Mouse (Mus musculus) embryonic facial prominence, embryonic 11.5 days (tissue): ENCODE results near the gene Fsd1. TPM values are rescaled to one million over a fixed set of nuclear protein-coding genes. Genes with fewer than 3 reads are reported as not detected.

ENCODE experiments used
- ATAC-seq: fragments of 200-750 bp; cut with Nextera tagmentation; replicated peaks from 2 replicates; pipeline ENCODE4 v1.8.0; 2017; ENCODE audit warnings: low read depth; ENCODE audit not compliant: insufficient number of reproducible peaks, low FRiP score, low TSS enrichment
- DNase-seq: peaks from one replicate; pipeline ENCODE4 v3.0.0-alpha.2; 2015; ENCODE audit warnings: low spot score
- H3K27ac ChIP-seq: fragments of 300-500 bp; sonication (generic); replicated peaks from 2 replicates; pipeline ENCODE4 v1.5.1; 2014; ENCODE audit warnings: mild to moderate bottlenecking, low read depth, low read length, control low read depth
- H3K27me3 ChIP-seq: fragments of 300-500 bp; sonication (generic); 2 replicates; pipeline ENCODE4 v1.6.1; 2014; ENCODE audit warnings: mild to moderate bottlenecking, low read length, moderate library complexity, mixed read lengths; ENCODE audit not compliant: control insufficient read depth, insufficient read depth
- H3K36me3 ChIP-seq: fragments of 300-500 bp; sonication (generic); replicated peaks from 2 replicates; pipeline ENCODE4 v1.6.1; 2014; ENCODE audit warnings: low read depth, mild to moderate bottlenecking, low read length, moderate library complexity, mixed read lengths; ENCODE audit not compliant: control insufficient read depth, insufficient read depth
- H3K4me1 ChIP-seq: fragments of 300-500 bp; sonication (generic); 2 replicates; pipeline ENCODE4 v1.6.1; 2014; ENCODE audit warnings: low read length, mixed read lengths; ENCODE audit not compliant: control insufficient read depth, insufficient read depth
- H3K4me2 ChIP-seq: fragments of 300-500 bp; sonication (generic); 2 replicates; pipeline ENCODE4 v1.6.1; 2014; ENCODE audit warnings: low read depth, mild to moderate bottlenecking, control low read depth, low read length, moderate library complexity
- H3K4me3 ChIP-seq: fragments of 300-500 bp; sonication (generic); 2 replicates; pipeline ENCODE4 v1.5.1; 2014; ENCODE audit warnings: low read depth, low read length, control low read depth
- H3K9ac ChIP-seq: fragments of 300-500 bp; sonication (generic); replicated peaks from 2 replicates; pipeline ENCODE4 v1.6.1; 2014; ENCODE audit warnings: mild to moderate bottlenecking, control low read depth, low read length
- H3K9me3 ChIP-seq: fragments of 300-500 bp; sonication (generic); replicated peaks from 2 replicates; pipeline ENCODE4 v1.6.1; 2016; ENCODE audit warnings: mild to moderate bottlenecking, low read length, inconsistent platforms, mixed read lengths; ENCODE audit not compliant: control insufficient read depth
- WGBS: fragments of 180-500 bp; shearing (Covaris S2); extraction: QIAGEN DNeasy Blood & Tissue Kit; methylation state at CpG from one replicate; pipeline ENCODE4 v1.1.7; 2014; 5-methylcytosine and 5-hydroxymethylcytosine counted together
- polyA plus RNA-seq: library from polyadenylated mRNA; unstranded; fragments of >200 nt; fragmentation: Nextera tagmentation; extraction: Ambion mirVana; gene quantifications from 2 replicates; pipeline ENCODE4 v1.2.1, GENCODE M21; 2014

Gene Fsd1
- polyA plus RNA-seq, 1 experiment from 2014 or later: 36.6 TPM

- ATAC-seq (no peak), DNase-seq (no peak)
- peaks cover 3% of the 10 kb centered on the region for H3K4me1 ChIP-seq
- 47% methylated on average over 10 of the region's 10 CpGs for WGBS
- H3K4me3 ChIP-seq: no peak overlapping the region
- H3K4me2 ChIP-seq: no peak overlapping the region
- no peaks in the 10 kb centered on the region for H3K9me3 ChIP-seq
- H3K27ac ChIP-seq: no peak overlapping the region
- H3K9ac ChIP-seq: no peak overlapping the region
- no peaks in the 10 kb centered on the region for H3K36me3 ChIP-seq
- no peaks in the 10 kb centered on the region for H3K27me3 ChIP-seq
Observed at GRCm38 (mm10) chr17:56006956-56007355, 20.6 kb downstream of the Fsd1 start.

GRCm38 (mm10) chr17:56007444-56008355, 21.4 kb downstream of the Fsd1 start:
- peak overlapping the region; percentile 19 for H3K9ac ChIP-seq
- H3K9me3 ChIP-seq: no peaks in the 10 kb centered on the region
- H3K4me2 ChIP-seq: peak overlapping the region; percentile 10
- DNase-seq (peak; percentile 44), ATAC-seq (no peak)
- no peaks in the 10 kb centered on the region for H3K27me3 ChIP-seq
- H3K4me1 ChIP-seq: peaks cover 3% of the 10 kb centered on the region
- peak overlapping the region; percentile 81 for H3K4me3 ChIP-seq
- H3K36me3 ChIP-seq: no peaks in the 10 kb centered on the region
- H3K27ac ChIP-seq: peak overlapping the region; percentile 14
- 30% methylated on average over 13 of the region's 14 CpGs for WGBS

- ATAC-seq: peak; percentile 90
- H3K27ac ChIP-seq: peak overlapping the region; percentile 81
- peak; percentile 99 for DNase-seq
- H3K36me3 ChIP-seq: peaks cover 4% of the 10 kb centered on the region; the same call in 1 of the 2 replicates
- peak overlapping the region; percentile 97 for H3K4me2 ChIP-seq
- peak overlapping the region; percentile 85 for H3K9ac ChIP-seq
- peaks cover 3% of the 10 kb centered on the region for H3K4me1 ChIP-seq
- H3K4me3 ChIP-seq: peak overlapping the region; percentile 81
- WGBS: under 1% methylated on average over 21 of the region's 21 CpGs
- H3K9me3 ChIP-seq: no peaks in the 10 kb centered on the region
- no peaks in the 10 kb centered on the region for H3K27me3 ChIP-seq
Observed at GRCm38 (mm10) chr17:56008356-56009087, 22.2 kb downstream of the Fsd1 start.

GRCm38 (mm10) chr17:56009088-56009961, 23.0 kb downstream of the Fsd1 start:
- peak overlapping the region; percentile 81 for H3K4me3 ChIP-seq
- H3K9ac ChIP-seq: peak overlapping the region; percentile 85
- H3K4me1 ChIP-seq: peaks cover 3% of the 10 kb centered on the region
- ATAC-seq (peak; percentile 89), DNase-seq (peak; percentile 94)
- peak overlapping the region; percentile 81 for H3K27ac ChIP-seq
- peak overlapping the region; percentile 97 for H3K4me2 ChIP-seq
- H3K27me3 ChIP-seq: no peaks in the 10 kb centered on the region
- WGBS: under 1% methylated on average over 59 of the region's 62 CpGs
- no peaks in the 10 kb centered on the region for H3K9me3 ChIP-seq
- peaks cover 4% of the 10 kb centered on the region; the same call in 1 of the 2 replicates for H3K36me3 ChIP-seq

GRCm38 (mm10) chr17:56009962-56010240, 23.6 kb downstream of the Fsd1 start:
- Histone ChIP-seq H3K27ac (no peak overlapping the region), H3K27me3 (no peaks in the 10 kb centered on the region)
- WGBS: 35% methylated on average over 2 of the region's 2 CpGs

GRCm38 (mm10) chr17:56010255-56010654, 23.9 kb downstream of the Fsd1 start:
- Histone ChIP-seq H3K36me3 (peaks cover 4% of the 10 kb centered on the region), H3K27ac (no peak overlapping the region), H3K27me3 (no peaks in the 10 kb centered on the region), H3K9ac (peak overlapping the region; percentile 85; the same call in 1 of the 2 replicates), H3K4me1 (peaks cover 3% of the 10 kb centered on the region), H3K4me2 (peak overlapping the region; percentile 97), H3K4me3 (peak overlapping the region; percentile 81; the same call in 1 of the 2 replicates), H3K9me3 (no peaks in the 10 kb centered on the region)
- ATAC-seq: no peak
- 65% methylated on average over 14 of the region's 14 CpGs for WGBS
- no peak for DNase-seq

More at GRCm38 (mm10) chr17:56009962-56010240, 23.6 kb downstream of the Fsd1 start:
- H3K4me2 ChIP-seq: peak overlapping the region; percentile 97
- no peaks in the 10 kb centered on the region for H3K9me3 ChIP-seq
- peak overlapping the region; percentile 85 for H3K9ac ChIP-seq
- peaks cover 4% of the 10 kb centered on the region; the same call in 1 of the 2 replicates for H3K36me3 ChIP-seq
- no peak for DNase-seq
- H3K4me1 ChIP-seq: peaks cover 3% of the 10 kb centered on the region
- ATAC-seq: no peak
- H3K4me3 ChIP-seq: peak overlapping the region; percentile 81

GRCm38 (mm10) chr17:56010681-56011080, 24.4 kb downstream of the Fsd1 start:
- H3K27ac ChIP-seq: no peak overlapping the region
- DNase-seq: peak; percentile 80

More at GRCm38 (mm10) chr17:56010681-56011080, 24.4 kb downstream of the Fsd1 start:
- Histone ChIP-seq H3K9ac (no peak overlapping the region), H3K27me3 (no peaks in the 10 kb centered on the region), H3K4me1 (peaks cover 3% of the 10 kb centered on the region), H3K9me3 (no peaks in the 10 kb centered on the region), H3K4me3 (peak overlapping the region; percentile 81; the same call in 1 of the 2 replicates), H3K36me3 (peaks cover 8% of the 10 kb centered on the region), H3K4me2 (peak overlapping the region; percentile 97)
- WGBS: 9% methylated on average over 9 of the region's 9 CpGs
- ATAC-seq: no peak
